Mouse (Mus musculus): ENCODE measurements at regions not wholly inside any gene's neighbourhood (a gene's known extent, or its start where the extent isn't known, plus 50 kb on each side); places are given as distances from the start of the nearest gene placed in this dataset.

GRCm38 (mm10) chr3:106974114-106974789 is 61.7 kb upstream of the Kcna3 start:
- no peaks in the 10 kb centered on the region for H3K36me3 ChIP-seq (replicated peaks; ENCODE audit: control insufficient read depth, insufficient read depth, low read length)
- ATAC-seq (ENCODE audit: insufficient read depth, low read depth) = no peak
- WGBS = 42% methylated on average over 6 of the region's 6 CpGs
- TF ChIP-seq CTCF (IDR thresholded peaks at IDR 0.05; ENCODE audit: low read depth) = no peak
- no peak for TF ChIP-seq EP300 (IDR thresholded peaks at IDR 0.05; ENCODE audit: low read depth)
- no peaks in the 10 kb centered on the region for H3K4me1 ChIP-seq (ENCODE audit: control insufficient read depth, insufficient read depth)
- no peak overlapping the region for H3K4me2 ChIP-seq (ENCODE audit: low read depth, low read length)
- H3K27me3 ChIP-seq (ENCODE audit: control insufficient read depth, insufficient read depth, low read length) = no peaks in the 10 kb centered on the region
- no peak for DNase-seq (ENCODE audit: low spot score)
- H3K9ac ChIP-seq (replicated peaks; ENCODE audit: low read depth, low read length) = no peak overlapping the region
- H3K27ac ChIP-seq (ENCODE audit: low read depth) = no peak overlapping the region
- H3K9me3 ChIP-seq (replicated peaks; ENCODE audit: control insufficient read depth, low read length) = no peaks in the 10 kb centered on the region
- H3K4me3 ChIP-seq (ENCODE audit: low read depth, low read length) = no peak overlapping the region

- WGBS = 56% methylated on average over 6 of the region's 6 CpGs
- no peaks in the 10 kb centered on the region for H3K36me3 ChIP-seq (replicated peaks; ENCODE audit: control insufficient read depth, insufficient read depth, low read length)
- H3K9ac ChIP-seq (replicated peaks; ENCODE audit: low read depth, low read length) = no peak overlapping the region
- no peak for TF ChIP-seq EP300 (IDR thresholded peaks at IDR 0.05; ENCODE audit: low read depth)
- no peak for TF ChIP-seq CTCF (IDR thresholded peaks at IDR 0.05; ENCODE audit: low read depth)
- DNase-seq (ENCODE audit: low spot score) (no peak), ATAC-seq (ENCODE audit: insufficient read depth, low read depth) (no peak)
- no peaks in the 10 kb centered on the region for H3K27me3 ChIP-seq (ENCODE audit: control insufficient read depth, insufficient read depth, low read length)
- no peaks in the 10 kb centered on the region for H3K4me1 ChIP-seq (ENCODE audit: control insufficient read depth, insufficient read depth)
- no peaks in the 10 kb centered on the region for H3K9me3 ChIP-seq (replicated peaks; ENCODE audit: control insufficient read depth, low read length)
- no peak overlapping the region for H3K4me2 ChIP-seq (ENCODE audit: low read depth, low read length)
- H3K27ac ChIP-seq (ENCODE audit: low read depth) = no peak overlapping the region
- H3K4me3 ChIP-seq (ENCODE audit: low read depth, low read length) = no peak overlapping the region
Observed at GRCm38 (mm10) chr3:106978728-106979127, 57.2 kb upstream of the Kcna3 start.

GRCm38 (mm10) chr3:106980914-106981313 is 55.1 kb upstream of the Kcna3 start:
- no peak overlapping the region for H3K4me3 ChIP-seq (ENCODE audit: low read depth, low read length)
- no peaks in the 10 kb centered on the region for H3K27me3 ChIP-seq (ENCODE audit: control insufficient read depth, insufficient read depth, low read length)
- no peaks in the 10 kb centered on the region for H3K4me1 ChIP-seq (ENCODE audit: control insufficient read depth, insufficient read depth)
- no peak overlapping the region for H3K4me2 ChIP-seq (ENCODE audit: low read depth, low read length)
- 38% methylated on average over 3 of the region's 3 CpGs for WGBS
- H3K36me3 ChIP-seq (replicated peaks; ENCODE audit: control insufficient read depth, insufficient read depth, low read length) = no peaks in the 10 kb centered on the region
- TF ChIP-seq EP300 (IDR thresholded peaks at IDR 0.05; ENCODE audit: low read depth) (no peak), CTCF (IDR thresholded peaks at IDR 0.05; ENCODE audit: low read depth) (no peak)
- H3K9me3 ChIP-seq (replicated peaks; ENCODE audit: control insufficient read depth, low read length) = no peaks in the 10 kb centered on the region
- DNase-seq (ENCODE audit: low spot score) = no peak
- no peak overlapping the region for H3K27ac ChIP-seq (ENCODE audit: low read depth)
- no peak overlapping the region for H3K9ac ChIP-seq (replicated peaks; ENCODE audit: low read depth, low read length)
- no peak for ATAC-seq (ENCODE audit: insufficient read depth, low read depth)

- 32% methylated on average over 3 of the region's 3 CpGs for WGBS
- Histone ChIP-seq H3K4me2 (ENCODE audit: low read depth, low read length) (no peak overlapping the region), H3K4me1 (ENCODE audit: control insufficient read depth, insufficient read depth) (no peaks in the 10 kb centered on the region), H3K4me3 (ENCODE audit: low read depth, low read length) (no peak overlapping the region), H3K9ac (replicated peaks; ENCODE audit: low read depth, low read length) (no peak overlapping the region), H3K27ac (ENCODE audit: low read depth) (no peak overlapping the region), H3K36me3 (replicated peaks; ENCODE audit: control insufficient read depth, insufficient read depth, low read length) (no peaks in the 10 kb centered on the region), H3K9me3 (replicated peaks; ENCODE audit: control insufficient read depth, low read length) (no peaks in the 10 kb centered on the region), H3K27me3 (ENCODE audit: control insufficient read depth, insufficient read depth, low read length) (no peaks in the 10 kb centered on the region)
- DNase-seq (ENCODE audit: low spot score) (no peak), ATAC-seq (ENCODE audit: insufficient read depth, low read depth) (no peak)
- TF ChIP-seq EP300 (IDR thresholded peaks at IDR 0.05; ENCODE audit: low read depth) = no peak
- no peak for TF ChIP-seq CTCF (IDR thresholded peaks at IDR 0.05; ENCODE audit: low read depth)
Observed at GRCm38 (mm10) chr3:106981323-106981722, 54.6 kb upstream of the Kcna3 start.

GRCm38 (mm10) chr3:106984231-106984630 is 51.7 kb upstream of the Kcna3 start:
- Histone ChIP-seq H3K9ac (replicated peaks; ENCODE audit: low read depth, low read length) (no peak overlapping the region), H3K4me2 (ENCODE audit: low read depth, low read length) (no peak overlapping the region), H3K36me3 (replicated peaks; ENCODE audit: control insufficient read depth, insufficient read depth, low read length) (no peaks in the 10 kb centered on the region), H3K4me3 (ENCODE audit: low read depth, low read length) (no peak overlapping the region), H3K27me3 (ENCODE audit: control insufficient read depth, insufficient read depth, low read length) (no peaks in the 10 kb centered on the region), H3K4me1 (ENCODE audit: control insufficient read depth, insufficient read depth) (no peaks in the 10 kb centered on the region), H3K27ac (ENCODE audit: low read depth) (no peak overlapping the region), H3K9me3 (replicated peaks; ENCODE audit: control insufficient read depth, low read length) (no peaks in the 10 kb centered on the region)
- DNase-seq (ENCODE audit: low spot score) = no peak
- TF ChIP-seq CTCF (IDR thresholded peaks at IDR 0.05; ENCODE audit: low read depth) = no peak
- TF ChIP-seq EP300 (IDR thresholded peaks at IDR 0.05; ENCODE audit: low read depth) = no peak
- ATAC-seq (ENCODE audit: insufficient read depth, low read depth) = no peak
- WGBS = 55% methylated on average over 4 of the region's 4 CpGs

All from heart, postnatal 0 days (tissue).